Mouse (Mus musculus): ENCODE results near the gene Gm14393. TPM values are rescaled to one million over a fixed set of nuclear protein-coding genes. Genes with fewer than 3 reads are reported as not detected.

The Gm14393 gene
- polyA plus RNA-seq (2014; fragmentation: Illumina TruSeq; extraction: RNeasy Lipid Tissue Mini Kit (QIAGEN cat#74804)), result 2.9 TPM

DNA sequence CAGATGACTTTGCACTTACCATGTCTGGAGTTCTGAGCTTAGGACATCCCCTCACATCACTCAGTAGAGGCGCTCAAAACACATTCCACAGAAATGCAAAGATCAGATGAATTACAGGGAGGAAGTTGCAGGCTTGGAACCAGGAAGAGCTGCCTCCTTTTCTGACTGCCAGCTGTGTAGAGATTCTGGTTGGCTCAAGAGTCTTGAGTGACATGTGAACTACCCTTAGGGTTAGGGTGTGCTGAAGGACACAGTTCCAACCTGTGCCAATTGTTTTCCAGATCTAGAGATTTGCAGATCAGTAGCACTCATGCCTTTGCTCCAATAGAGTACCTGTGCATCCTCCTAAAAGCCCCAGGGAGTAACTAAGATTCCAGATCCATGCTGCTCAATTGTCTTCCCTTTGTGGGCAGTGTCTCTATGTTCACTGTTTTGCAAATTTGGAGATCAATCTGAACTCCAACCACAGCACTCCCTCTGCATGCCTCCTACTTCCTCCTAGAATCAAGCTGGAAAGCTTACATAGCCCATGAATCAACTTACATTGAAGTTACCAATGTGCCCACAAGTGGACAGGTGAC, at the start of gene Gm14393:
TSS of gene Gm14393 (minus strand) at position 101 of the 581 bp plus-strand sequence.

Other genes starting within 250 kb of the Gm14393 start
- gene Gm14444, start 57.5 kb downstream of the Gm14393 start, polyA plus RNA-seq (2014; fragmentation: Illumina TruSeq; extraction: RNeasy Lipid Tissue Mini Kit (QIAGEN cat#74804)), result 0.97 TPM
- gene Gm14399, start 74.2 kb upstream of the Gm14393 start, polyA plus RNA-seq (2014; fragmentation: Illumina TruSeq; extraction: RNeasy Lipid Tissue Mini Kit (QIAGEN cat#74804)), result 63.9 TPM
- 3.1 TPM for gene Gm14443, start 108.1 kb upstream of the Gm14393 start, polyA plus RNA-seq (2014; fragmentation: Illumina TruSeq; extraction: RNeasy Lipid Tissue Mini Kit (QIAGEN cat#74804))
- gene Gm14391, start 139.1 kb upstream of the Gm14393 start, polyA plus RNA-seq (2014; fragmentation: Illumina TruSeq; extraction: RNeasy Lipid Tissue Mini Kit (QIAGEN cat#74804)), result 47.6 TPM
- 64.1 TPM for gene Gm14440, start 207.3 kb upstream of the Gm14393 start, polyA plus RNA-seq (2014; fragmentation: Illumina TruSeq; extraction: RNeasy Lipid Tissue Mini Kit (QIAGEN cat#74804))